Mouse (Mus musculus): ENCODE measurements around the gene Icos.
A peak's percentile ranks its signal among the peaks of the same experiment; 100 is the strongest.

Gene Icos

DNA sequence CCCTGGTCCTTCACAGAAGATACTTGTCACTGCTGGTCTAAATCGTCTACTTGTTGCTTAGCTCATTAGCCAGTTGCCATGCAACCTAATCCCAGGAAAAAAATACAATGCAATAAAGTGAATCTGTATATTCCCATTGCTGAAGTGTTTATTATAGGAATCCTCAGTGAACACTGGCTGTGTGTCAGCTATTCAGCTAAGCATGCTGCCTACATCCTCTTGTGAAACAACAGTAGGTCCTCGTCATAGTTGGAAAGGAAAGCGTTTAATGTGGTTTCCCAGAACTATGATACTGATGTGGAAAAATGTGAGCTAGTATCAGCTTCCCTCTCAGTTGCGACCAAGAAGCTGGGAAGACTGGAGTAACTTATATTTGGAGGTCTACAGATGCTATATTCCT lies 60.5 kb downstream of the Icos start:
- peak; percentile 46 for DNase-seq (ENCODE audit: low read depth, low spot score)

DNA sequence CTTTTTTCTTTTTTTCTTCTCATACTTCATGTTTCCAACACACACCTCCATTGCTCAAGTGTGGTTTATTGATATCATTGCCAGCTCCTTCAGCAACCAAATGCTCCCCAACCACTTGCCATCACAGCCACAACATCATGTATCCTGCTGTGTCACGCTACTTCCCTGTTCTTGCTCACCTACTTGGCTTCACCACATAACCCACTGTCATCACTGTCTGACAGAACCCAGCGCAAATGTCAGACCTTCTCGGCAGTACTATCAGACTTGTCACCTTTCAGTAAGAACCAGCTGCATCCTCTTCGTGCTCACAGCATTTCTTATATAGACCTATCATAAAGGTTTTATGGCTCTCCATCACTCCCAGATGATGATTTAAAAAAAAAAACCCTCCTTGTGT lies 61.6 kb downstream of the Icos start:
- DNase-seq (ENCODE audit: low read depth, low spot score): no peak

DNA sequence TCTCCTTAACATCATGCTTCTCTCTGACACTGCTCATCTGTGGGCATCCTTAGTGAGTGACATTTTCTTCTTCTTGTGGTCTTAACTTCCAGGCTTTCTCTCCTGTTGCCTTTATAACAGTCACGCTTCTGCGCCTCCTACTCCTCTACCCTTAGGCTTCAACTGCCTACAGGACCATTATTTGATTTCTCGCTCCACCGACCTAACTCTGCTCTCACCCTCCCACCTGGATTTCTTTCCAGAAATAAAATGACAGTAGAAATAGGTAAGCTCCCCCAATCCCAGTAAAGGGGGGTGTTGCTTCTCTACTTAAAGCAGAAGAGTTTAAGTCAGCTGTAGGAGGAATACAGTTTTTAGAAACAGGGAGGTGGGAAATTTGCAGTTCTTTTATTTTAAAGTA lies 62.7 kb downstream of the Icos start:
- DNase-seq (ENCODE audit: low read depth, low spot score): no peak

DNA sequence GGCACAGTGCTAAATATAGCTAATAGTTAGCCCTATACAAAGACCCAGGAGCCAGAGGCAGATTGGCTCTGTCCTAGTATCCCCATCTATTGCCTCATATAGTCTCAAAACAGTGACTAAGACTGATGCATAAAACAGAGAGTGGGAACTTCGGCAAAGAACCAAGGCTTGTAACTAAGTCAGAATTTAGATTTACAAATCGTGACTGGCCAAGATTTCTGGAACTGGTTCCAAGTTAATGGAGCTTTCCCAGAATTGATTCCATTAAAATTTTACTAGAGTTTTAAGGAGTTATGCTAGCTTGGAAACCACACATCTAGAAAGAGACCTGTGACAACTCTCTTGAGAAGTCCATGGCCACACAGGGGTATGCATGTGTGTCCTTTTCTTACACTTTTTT lies 65.1 kb downstream of the Icos start:
- no peak for DNase-seq (ENCODE audit: low read depth, low spot score)

DNA sequence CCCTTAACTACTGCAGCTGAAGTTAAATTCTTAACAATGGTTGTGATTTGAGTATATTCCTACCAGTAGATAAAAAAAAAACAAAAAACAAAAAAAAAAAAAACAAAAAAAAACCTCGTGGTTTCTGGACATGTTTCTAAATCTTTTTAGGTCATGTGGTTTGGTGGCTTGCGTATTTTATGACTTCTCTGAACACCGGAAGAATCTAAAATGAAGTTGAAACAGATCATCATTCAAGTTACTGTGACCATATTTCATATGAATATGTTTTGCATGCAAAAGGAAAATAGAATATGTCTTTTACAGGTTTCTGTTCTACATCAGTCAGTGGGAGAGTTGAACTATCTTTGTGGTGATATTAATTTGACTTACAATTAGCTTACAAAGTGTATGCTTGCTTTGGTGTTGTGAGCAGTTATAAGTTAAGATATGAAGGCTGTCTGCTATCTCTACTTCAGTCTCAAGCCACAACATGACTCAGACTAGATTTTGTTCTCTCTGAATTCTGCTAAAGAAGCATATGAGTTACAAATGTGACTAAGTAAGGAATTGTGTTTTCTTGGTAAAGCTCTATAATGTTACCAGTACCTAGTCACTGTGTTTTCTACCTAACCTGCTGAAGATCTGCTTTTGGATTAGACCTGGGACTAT lies 68.5 kb downstream of the Icos start:
- peak; percentile 58 for DNase-seq (ENCODE audit: low read depth, low spot score)

DNA sequence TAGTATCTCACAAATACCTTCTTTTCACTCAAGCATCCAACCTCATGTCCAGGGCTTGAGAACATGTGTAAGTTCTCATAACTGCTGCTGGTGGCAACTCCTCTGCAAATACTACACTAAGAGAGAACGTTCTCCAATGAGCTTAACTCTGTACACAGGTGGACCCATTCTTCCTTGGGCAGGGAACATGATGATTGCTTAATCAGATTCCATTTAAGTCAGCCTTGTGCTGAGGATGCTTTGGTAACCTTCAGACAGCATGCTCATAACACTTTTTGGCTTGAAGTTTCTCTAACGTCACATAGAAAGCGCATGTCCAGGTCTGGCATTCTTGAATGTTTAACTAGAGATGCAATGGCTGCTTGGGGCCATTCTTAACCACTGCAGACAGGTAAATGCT lies 69.6 kb downstream of the Icos start:
- DNase-seq (ENCODE audit: low read depth, low spot score): no peak
